Mouse (Mus musculus): ENCODE data around the gene Set.
A peak's percentile ranks its signal among the peaks of the same experiment; 100 is the strongest.

The Set gene

GRCm38 (mm10) chr2:30062249-30063093 lies 5.3 kb downstream of the Set start:
- peak; percentile 69 to 73 for DNase-seq

DNA sequence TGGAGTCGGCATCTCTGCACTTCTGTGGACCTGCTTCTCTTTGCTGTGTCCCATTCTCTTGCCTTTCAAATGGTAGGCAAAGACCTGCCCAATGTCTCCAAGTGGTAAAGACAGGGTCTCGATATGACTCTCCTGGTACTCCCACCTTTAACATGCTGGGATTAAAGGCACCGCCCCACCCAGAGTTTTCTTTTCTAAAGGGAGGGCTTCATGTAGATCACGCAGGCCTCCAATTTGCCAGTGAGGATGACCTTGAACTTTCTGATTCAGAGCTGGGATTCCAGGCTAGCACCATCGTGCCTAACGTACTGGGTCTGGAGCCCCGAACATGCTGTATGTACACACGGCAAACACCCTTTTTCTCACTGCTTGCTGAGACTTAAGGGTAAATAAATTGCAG lies 6.1 kb downstream of the Set start:
- DNase-seq: no peak

DNA sequence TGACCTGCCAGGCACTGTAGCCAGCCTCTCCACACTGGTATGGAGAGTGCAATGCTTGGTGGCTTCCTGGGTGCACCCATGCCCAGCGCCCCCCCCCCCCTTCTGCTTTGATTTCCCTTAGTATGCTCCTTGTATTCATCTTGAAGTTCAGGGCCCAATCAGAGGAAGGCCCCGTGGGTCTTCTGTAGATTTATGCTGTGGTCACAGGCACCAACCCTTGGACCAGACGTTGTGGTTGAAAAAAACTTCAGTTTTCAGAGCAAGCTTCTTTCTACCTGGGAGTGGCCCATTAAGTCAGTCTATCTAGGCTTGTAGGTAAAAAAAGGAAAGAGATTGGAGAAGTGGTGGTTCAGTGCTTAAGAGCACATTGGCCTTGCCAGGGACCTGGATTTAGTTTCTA lies 6.6 kb downstream of the Set start:
- no peak for DNase-seq

DNA sequence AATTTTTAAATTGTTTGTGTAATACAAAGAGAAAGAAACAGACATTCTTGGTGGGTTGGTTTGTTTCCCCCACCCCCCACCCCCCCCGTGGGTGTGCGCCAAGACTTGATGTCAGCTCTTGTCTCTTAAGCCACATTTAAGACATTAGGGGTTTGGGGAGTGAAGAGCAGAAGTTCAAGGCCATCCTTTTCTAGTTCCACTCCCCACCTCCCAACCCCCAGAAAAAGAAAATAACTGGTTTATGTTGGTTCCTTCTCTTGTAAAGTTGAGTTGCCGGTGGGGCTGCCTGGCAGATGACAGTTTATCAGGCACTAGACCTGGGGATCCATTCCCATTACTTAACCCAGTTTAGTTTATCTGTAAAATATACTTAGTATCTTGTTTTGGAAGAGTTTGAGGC lies 7.1 kb downstream of the Set start:
- no peak for DNase-seq

- peak; percentile 96 to 97 for DNase-seq
These were observed 9.1 kb downstream of the Set start for GRCm38 (mm10) chr2:30066046-30066901.

DNA sequence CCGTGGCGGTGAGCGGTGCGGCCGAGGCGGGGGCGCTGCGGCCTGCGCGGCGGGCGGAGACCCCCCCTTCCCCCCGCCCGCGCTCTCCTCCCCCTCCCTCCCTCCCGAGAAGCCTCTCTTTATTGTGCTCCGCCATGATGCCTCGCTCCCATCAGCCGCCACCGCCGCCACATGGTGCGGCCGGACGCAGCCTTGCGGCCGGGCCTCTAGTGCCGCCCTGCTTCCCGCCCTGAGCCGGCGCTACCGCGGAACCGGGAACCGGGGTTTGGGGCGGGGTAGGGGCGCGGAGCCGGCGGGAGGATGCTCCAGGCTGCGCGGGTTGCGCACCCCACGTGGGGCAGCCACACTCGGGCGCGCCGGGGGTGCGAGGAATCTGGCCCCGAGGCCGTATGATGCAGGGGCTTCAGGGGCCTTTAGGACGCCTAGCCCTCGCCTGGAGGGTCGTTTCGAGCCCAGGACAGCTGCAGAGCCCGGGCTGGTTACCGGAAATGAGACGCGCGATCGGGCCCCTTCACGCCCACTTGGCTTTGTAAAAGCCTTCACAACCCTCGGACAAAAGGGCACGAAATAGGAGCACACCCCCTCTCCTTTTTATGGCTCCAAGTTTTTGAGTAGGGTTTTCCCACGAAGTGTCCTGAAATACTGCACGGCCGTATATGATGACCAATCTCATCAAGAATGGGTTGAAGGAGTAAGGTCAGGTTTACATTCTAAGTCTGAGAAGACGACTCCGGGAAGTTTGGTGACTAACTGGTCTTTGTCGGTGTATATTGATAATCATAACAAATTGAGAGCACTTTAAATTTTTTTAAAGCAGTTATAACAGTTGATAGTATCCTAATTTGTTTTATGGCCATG lies 10.1 kb downstream of the Set start:
- peak in 1 of 2 experiments; percentile 40 for DNase-seq

GRCm38 (mm10) chr2:30067962-30068361 lies 10.8 kb downstream of the Set start:
- DNase-seq: no peak

DNA sequence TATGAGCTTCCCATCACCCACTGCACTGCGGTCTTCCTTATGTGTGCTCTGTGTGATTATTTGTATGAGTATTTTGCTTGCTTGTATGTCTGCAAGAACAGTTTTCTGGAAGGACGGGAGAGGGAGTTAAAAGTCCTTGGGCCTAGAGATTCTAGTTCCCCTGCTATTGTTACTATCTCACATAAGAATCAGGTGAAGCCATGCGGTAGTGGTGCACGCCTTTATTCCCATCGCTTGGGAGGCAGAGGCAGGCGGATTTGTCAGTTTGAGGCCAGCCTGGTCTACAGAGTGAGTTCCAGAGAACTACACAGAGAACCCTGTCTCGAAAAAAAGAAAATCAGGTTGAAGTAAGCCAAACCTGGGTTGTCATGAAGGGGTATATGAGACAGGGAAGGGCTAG lies 15.7 kb downstream of the Set start:
- no peak for DNase-seq

GRCm38 (mm10) chr2:30073285-30073684 lies 16.1 kb downstream of the Set start:
- DNase-seq: no peak

GRCm38 (mm10) chr2:30075625-30076024 lies 18.4 kb downstream of the Set start:
- DNase-seq: no peak

GRCm38 (mm10) chr2:30076439-30076838 lies 19.3 kb downstream of the Set start:
- no peak for DNase-seq

GRCm38 (mm10) chr2:30076959-30077358 lies 19.8 kb downstream of the Set start:
- DNase-seq: no peak

DNA sequence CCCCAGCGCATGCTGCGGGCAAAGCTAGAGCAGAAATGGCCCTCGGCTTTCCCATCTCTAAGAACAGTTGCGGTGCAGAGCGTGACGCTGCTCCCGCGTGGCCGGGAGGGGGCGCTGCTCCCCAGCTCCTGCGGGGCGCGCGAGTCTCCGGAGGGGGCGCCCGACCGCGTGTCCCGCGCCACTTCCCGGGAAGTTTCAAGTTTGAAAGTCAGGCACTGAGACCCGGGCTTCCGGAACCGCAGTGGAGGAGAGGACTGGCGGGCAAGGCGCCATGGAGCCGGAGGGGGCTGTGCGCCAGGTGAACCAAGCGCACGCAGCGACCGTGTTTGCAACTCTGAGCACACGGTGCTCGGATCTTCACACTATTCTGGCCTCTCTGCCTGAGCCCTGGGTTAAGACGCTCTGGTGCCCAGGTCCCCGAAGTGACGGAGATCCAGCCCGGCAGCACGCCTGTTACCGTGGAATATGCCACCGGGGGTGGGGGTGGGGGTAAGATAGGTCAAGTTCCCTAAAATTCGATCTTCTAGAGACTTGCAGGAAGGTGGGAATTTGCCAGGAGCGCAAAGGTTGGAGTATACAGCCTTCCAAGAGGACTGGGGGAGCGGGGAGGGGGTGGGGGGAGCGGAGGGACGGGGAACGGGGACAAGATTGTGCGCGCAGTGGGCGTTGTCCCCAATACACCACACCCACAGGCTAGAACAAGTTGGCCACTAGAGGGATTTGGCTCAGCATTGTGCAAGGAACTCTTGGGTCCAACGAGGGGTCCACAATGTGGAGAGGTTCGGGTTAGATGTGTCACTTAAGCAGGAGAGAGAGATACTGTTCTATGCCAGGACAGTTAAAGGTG lies 20.5 kb downstream of the Set start, which contains the start of gene Pkn3:
Gene Pkn3 (plus strand): TSS at position 183 of the 847 bp plus-strand sequence.
- peak; percentile 82 to 89 for DNase-seq

GRCm38 (mm10) chr2:30078349-30078712 lies 21.2 kb downstream of the Set start:
- peak; percentile 70 for DNase-seq

GRCm38 (mm10) chr2:30078760-30079159 lies 21.6 kb downstream of the Set start:
- DNase-seq: no peak

- no peak for DNase-seq
These were observed 23.1 kb downstream of the Set start for GRCm38 (mm10) chr2:30080181-30080800.

GRCm38 (mm10) chr2:30084113-30084512 lies 26.9 kb downstream of the Set start:
- DNase-seq: no peak

GRCm38 (mm10) chr2:30084632-30085031 lies 27.5 kb downstream of the Set start:
- no peak for DNase-seq

DNA sequence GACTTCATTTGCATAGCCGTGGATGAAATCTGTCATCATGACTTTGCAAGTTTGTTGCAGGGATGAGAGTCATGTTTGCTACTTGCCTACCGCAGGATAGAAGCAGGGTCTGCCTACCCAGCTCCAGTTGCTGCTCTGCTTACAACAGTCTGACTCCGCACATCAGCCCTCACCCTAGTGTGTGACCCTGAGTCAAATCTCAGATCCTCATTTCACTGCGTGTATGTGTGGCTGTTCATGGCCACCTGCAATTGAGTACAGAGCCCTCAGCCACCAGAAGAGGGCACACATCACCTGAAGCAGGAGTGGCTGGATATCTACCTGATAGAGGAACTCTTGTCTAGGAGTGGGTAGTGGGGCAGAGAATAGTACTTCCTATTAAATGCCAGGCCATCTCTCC lies 30.1 kb downstream of the Set start:
- DNase-seq: no peak

DNA sequence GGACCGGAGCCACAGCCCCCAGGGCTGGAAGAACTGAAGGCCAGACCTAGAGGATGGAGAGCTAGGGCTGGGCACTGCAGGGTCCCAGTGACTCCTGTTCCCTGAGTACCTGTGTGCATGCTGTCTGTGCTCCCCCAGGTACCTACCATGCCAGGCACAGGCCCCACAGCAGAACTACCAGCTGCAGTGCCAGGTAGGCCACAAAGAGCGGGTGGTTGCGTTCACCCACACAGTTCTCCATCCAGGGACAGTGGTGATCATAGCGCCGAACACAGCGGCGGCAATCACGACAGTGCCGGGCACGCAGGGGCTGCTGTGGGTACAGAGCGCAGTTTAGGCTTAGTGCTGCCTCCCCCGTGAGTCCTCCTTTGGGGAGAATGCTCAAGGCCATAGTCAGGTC lies 34.3 kb downstream of the Set start:
- DNase-seq: no peak

- DNase-seq: no peak
These were observed 35.2 kb downstream of the Set start for GRCm38 (mm10) chr2:30092280-30092918.
